Mouse (Mus musculus) left cerebral cortex, postnatal 14 days (tissue): ENCODE measurements around the gene Kcnj5. TPM values are rescaled to one million over a fixed set of nuclear protein-coding genes. Genes with fewer than 3 reads are reported as not detected.

Experiments used
- DNase-seq, 2 experiments: peaks; one replicate each; pipeline ENCODE4 v3.0.0; 2021 to 2022; ENCODE audit warnings: low spot score in 2 of 2, mixed read lengths in 1 of 2
- intact Hi-C: fragments of 180-260 bp; cut with DNase I; formaldehyde crosslinking; loops from one replicate; pipeline ENCODE4 v1.15.1; 2025
- long read RNA-seq, 2 experiments: library from polyadenylated mRNA; stranded (forward); transcript quantifications; one replicate each; pipeline ENCODE4 v2.0.0; 2021
- total RNA-seq, 2 experiments: library from RNA; stranded (reverse); gene quantifications; 2 replicates each; pipeline ENCODE4 v1.2.3; 2021

Gene Kcnj5
- total RNA-seq, result 1 to 10 TPM in 1 of 2 experiments, under 1 TPM in 1; 0.99 to 1.1 TPM
- long read RNA-seq, experiment 1, result 0 reads
- long read RNA-seq, experiment 2, partial matches to known transcripts, result 0 of 3 reads
- long read RNA-seq, experiment 2, other reads (novel, unspliced or antisense), result 1 of 3 reads

GRCm38 (mm10) chr9:32344051-32344450, at the start of gene Kcnj5:
TSS of gene Kcnj5 (minus strand) at chr9:32344350.
- no peak for DNase-seq
- intact Hi-C loops, result loop anchor here (10.0 kb wide), 1 partner anchor 399 kb away; no protein-coding TSS in a partner anchor

GRCm38 (mm10) chr9:32392716-32393115, 48.6 kb upstream of the Kcnj5 start:
- intact Hi-C loops, result no loop called here
- no peak for DNase-seq

DNA sequence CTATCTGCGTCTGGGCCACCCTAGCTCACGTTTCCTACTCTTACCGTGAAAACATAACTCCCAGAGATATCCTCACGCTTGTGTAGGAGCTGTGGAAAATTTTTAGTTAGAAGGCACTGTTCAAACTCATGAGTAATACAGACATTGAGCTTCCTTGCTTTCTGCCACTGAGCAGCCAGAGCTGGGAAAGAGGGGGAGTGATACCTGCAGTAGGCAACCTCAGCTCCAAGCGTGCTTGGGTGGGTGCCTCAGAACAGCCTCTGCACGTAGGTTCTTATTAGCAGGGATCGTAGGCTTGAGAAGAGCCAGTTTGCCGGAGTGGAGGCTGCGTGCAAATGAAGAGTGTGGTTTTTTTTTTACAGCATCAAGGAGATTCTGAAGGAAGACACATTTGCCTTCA, 47.6 kb upstream of the Kcnj5 start:
- intact Hi-C loops, result no loop called here
- peak; percentile 50 to 51 for DNase-seq

DNA sequence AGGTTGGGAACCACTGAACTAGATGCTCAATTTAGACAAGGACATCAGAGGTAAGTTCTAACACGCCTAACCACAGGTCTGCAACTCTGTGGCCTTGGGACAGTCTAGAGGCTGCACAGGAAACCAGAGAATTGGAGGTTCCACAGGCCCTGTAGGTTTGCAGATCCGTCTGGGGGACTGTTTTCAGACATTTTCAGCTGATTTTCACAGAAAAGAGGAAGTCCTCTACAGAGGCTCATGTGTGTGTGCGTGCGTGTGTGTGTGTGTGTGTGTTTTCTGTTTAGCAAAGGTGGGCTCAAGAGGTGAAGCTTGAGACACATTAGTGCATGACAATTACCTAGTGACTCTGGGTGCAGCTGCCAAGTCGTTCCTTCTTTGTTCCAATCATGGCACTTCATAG, 46.9 kb upstream of the Kcnj5 start:
- no peak for DNase-seq
- intact Hi-C loops, result no loop called here

DNA sequence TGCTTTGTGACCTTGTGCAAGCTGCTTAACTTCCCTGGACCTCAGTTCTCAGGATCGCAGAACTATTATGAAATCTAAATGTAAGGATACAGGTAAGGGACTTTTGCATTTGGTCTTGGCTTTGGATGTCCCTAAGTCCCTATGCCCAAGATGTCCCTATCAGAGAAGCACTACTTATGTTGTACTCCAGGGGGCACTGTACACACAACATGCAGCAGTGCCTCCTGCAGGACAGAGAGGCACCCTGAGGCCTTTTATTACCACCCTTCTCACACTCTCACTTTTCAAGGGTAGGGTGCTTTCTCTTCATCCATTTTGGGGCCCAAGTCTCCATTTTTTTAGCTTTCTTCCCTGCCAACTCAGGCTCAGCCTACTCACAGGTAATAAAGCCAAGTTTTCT, 44.0 kb upstream of the Kcnj5 start:
- intact Hi-C loops, result no loop called here
- no peak for DNase-seq

DNA sequence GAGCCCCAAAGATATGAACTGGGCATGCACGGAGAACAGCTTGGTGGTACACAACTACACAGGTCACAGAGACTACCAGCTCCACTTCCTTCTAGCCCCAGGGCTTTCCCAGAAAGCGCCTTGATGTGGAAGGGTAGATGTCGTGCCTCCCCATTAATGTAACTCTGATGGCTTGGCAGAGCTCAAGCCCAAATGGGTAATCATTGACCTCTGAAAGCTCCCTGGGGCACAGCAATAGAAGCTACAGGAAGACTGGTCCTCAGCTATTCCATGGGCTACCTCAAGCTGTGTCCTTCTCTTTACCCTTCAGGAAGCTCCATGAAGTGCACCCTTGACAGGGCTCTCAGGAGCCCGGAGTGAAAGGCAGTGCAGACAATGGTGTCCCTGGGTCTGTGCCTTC, 40.8 kb upstream of the Kcnj5 start:
- intact Hi-C loops, result no loop called here
- no peak for DNase-seq

GRCm38 (mm10) chr9:32376863-32377590, 32.9 kb upstream of the Kcnj5 start:
- no peak for DNase-seq
- intact Hi-C loops, result no loop called here

GRCm38 (mm10) chr9:32376031-32376430, 31.9 kb upstream of the Kcnj5 start:
- intact Hi-C loops, result no loop called here
- no peak for DNase-seq

DNA sequence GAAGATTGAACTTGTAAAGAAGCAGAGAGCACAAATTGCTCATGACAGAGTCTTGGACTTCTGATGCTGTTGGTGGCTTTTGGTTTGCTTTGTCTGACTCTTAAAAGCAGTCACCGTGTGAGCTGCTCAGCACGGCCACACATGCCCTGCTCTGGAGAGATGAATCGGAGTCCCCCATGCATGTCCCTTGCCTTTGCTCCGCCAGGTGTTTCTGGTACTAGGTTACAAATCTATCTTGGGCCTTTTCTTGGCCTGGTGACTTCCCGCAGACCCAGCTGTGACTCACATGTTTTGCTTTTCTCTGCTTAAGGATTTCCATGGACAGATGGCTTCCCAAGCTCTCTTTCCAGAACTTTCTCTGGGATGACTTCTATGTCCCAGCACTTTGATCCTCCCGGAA, 29.5 kb upstream of the Kcnj5 start:
- intact Hi-C loops, result no loop called here
- DNase-seq, result no peak

DNA sequence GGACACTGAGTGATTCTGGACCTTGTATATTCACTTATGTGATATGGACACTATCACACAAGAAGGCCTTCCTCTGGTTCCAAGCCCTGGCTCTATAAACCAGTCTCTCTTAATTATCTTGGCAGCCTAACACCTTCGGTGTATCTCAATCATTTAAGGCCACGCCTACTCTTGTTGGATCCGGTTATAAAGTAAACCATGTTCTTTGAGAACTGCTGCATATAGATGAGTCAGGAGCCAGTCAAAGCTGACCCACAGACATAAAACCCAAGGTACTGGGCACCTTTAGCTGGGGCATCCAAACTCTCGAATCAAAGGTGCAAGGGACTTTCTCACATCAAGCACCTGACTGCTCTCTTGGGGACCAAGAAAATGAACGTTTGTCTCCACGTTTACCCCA, 28.1 kb upstream of the Kcnj5 start, which contains the start of gene Kcnj1:
TSS of gene Kcnj1 (plus strand) at position 292 of the 400 bp plus-strand sequence.
- no peak for DNase-seq
- intact Hi-C loops, result no loop called here

DNA sequence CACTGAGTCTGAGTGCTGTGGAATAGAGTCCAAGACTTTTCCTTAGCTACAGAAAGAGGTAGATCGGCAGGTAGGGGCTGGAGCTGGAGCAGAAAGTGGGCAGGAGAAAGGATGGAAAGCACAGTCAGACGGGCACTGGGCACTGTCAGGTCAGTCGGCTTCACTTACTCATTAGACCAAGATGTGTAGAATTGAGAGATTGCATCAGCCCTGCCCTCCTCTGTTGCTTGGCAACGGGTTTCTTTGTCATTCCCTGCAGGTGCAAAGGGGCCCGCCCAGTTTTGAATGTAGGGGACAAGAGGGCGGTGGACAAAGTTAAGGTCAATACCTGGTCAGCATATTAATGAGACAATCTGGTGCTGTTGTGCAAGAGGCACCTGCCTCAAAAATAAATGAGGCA, 25.2 kb upstream of the Kcnj5 start:
- DNase-seq, result no peak
- intact Hi-C loops, result no loop called here

- no peak for DNase-seq
- intact Hi-C loops, result no loop called here
Observed at GRCm38 (mm10) chr9:32368812-32369211, 24.7 kb upstream of the Kcnj5 start.

- intact Hi-C loops, result no loop called here
Observed at GRCm38 (mm10) chr9:32360770-32361169, 16.6 kb upstream of the Kcnj5 start.

DNA sequence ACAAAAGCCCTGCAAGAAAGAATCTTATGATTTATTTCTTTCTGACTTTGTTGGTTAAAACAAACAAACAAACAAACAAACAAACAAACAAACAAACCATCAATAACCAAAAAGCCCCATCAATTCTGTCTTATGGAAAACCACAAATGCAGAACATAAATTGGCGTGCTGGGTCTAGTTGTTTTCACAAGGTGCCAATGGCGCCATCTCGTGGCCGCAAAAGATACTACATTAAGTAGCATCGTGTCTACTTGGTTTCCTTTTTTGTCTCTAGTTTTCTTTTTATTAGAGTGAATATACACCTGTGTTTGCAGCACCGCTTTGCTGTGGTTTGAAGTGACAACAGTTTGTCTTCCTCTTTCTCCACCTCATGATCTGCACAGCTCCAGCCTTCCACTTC, 6.2 kb upstream of the Kcnj5 start:
- intact Hi-C loops, result loop anchor here (1.0 kb wide), 1 partner anchor 78 kb away; no protein-coding TSS in a partner anchor
- DNase-seq, result peak; percentile 81 to 87

More at GRCm38 (mm10) chr9:32360770-32361169, 16.6 kb upstream of the Kcnj5 start:
- no peak for DNase-seq

GRCm38 (mm10) chr9:32349344-32349743, 5.2 kb upstream of the Kcnj5 start:
- intact Hi-C loops, result loop anchor here (10.0 kb wide), 1 partner anchor 405 kb away; no protein-coding TSS in a partner anchor
- DNase-seq, result no peak

- intact Hi-C loops, result loop anchor here (10.0 kb wide), 1 partner anchor 403 kb away; no protein-coding TSS in a partner anchor
- no peak for DNase-seq
Observed at GRCm38 (mm10) chr9:32348096-32348495, 3.9 kb upstream of the Kcnj5 start.

DNA sequence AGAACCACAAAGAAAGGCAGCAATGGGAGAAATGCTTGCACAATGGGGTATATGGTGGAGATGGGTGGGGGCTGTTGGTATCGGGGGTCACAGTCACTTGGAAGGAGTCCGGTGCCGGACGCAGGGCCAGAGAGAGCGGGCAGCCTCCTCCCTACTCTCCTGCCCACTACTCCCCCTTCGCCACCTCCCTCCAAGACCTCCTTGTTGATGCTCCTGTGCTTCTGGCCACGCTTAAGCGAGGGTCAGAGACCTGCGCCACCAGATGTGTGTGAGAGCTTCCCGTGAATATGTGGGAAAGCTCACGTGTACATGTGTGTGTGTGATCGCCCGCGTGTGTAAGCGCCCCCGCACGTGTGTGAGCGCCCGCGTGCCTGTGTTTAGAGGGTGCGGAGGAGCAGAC, 339 bp upstream of the Kcnj5 start:
- peak; percentile 33 to 39 for DNase-seq
- intact Hi-C loops, result loop anchor here (10.0 kb wide), 1 partner anchor 400 kb away; no protein-coding TSS in a partner anchor

GRCm38 (mm10) chr9:32342929-32343328, 1.2 kb downstream of the Kcnj5 start:
- intact Hi-C loops, result loop anchor here (10.0 kb wide), 1 partner anchor 398 kb away; no protein-coding TSS in a partner anchor
- no peak for DNase-seq

- DNase-seq, result no peak
- intact Hi-C loops, result loop anchor here (10.0 kb wide), 1 partner anchor 396 kb away; no protein-coding TSS in a partner anchor
Observed at GRCm38 (mm10) chr9:32340831-32341230, 3.3 kb downstream of the Kcnj5 start.

DNA sequence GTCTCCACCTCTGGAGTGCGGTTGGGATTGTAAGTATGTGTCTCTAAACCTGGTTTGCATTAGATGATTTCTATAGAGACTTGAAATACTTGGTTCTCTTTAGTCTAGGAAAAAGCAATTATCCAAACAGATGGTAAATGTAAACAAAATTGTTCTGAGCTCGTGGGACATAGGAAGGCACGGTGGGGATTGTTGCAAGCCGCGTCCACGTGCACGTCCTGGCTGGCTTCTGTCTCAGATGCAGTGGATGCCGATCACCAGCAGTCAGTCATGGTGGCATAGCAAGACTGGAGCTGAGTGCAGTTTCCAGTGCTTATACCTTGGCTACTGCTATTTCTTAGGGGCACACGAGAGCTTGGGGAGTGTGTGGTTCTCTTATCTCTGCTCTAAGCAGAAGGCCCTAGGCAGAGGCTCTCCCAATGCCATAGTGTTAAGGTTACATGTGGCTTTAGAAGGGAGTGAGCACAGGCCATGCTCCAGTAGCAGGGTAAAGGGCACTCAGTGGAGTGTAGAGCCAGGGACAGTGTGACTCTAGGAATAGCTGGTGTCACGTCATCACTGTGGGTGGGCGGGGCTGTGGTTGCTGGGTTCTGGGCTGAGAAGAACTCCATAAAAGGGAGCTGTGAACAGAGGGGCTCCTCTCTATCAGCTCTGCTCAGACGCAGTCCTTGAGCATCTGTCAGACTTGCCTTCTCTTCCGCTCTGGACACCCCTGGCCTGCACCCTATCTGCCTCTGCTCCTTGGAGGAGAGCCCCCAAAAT, 8.6 kb downstream of the Kcnj5 start:
- intact Hi-C loops, result no loop called here
- no peak for DNase-seq
